Mouse (Mus musculus) left cerebral cortex, postnatal 25 days (tissue): ENCODE measurements around the gene Cib4. TPM values are rescaled to one million over a fixed set of nuclear protein-coding genes. Genes with fewer than 3 reads are reported as not detected.

Source experiments
- DNase-seq, 2 experiments: peaks; one replicate each; pipeline ENCODE4 v3.0.0; 2022; ENCODE audit warnings: low spot score in 2 of 2, mixed read lengths in 1 of 2
- intact Hi-C: fragments of 180-260 bp; cut with DNase I; formaldehyde crosslinking; loops from one replicate; pipeline ENCODE4 v1.15.1; 2025
- total RNA-seq, 2 experiments: library from RNA; stranded (reverse); gene quantifications; 2 replicates each; pipeline ENCODE4 v1.2.3; 2021

The Cib4 gene
- total RNA-seq, result not detected

- DNase-seq, result no peak
- intact Hi-C loops, result no loop called here
Measured at GRCm38 (mm10) chr5:30545698-30546097, at the start of gene Cib4. Cib4 (minus strand) TSS chr5:30545836.

GRCm38 (mm10) chr5:30594953-30595560, 49.4 kb upstream of the Cib4 start:
- intact Hi-C loops, result no loop called here

GRCm38 (mm10) chr5:30593811-30594504, 48.3 kb upstream of the Cib4 start:
- DNase-seq, result no peak
- intact Hi-C loops, result no loop called here

More at GRCm38 (mm10) chr5:30594953-30595560, 49.4 kb upstream of the Cib4 start:
- DNase-seq, result no peak

- intact Hi-C loops, result no loop called here
- DNase-seq, result no peak
Measured at GRCm38 (mm10) chr5:30593360-30593759, 47.7 kb upstream of the Cib4 start.

GRCm38 (mm10) chr5:30592279-30592980, 46.8 kb upstream of the Cib4 start:
- intact Hi-C loops, result no loop called here
- DNase-seq, result no peak

- intact Hi-C loops, result no loop called here
Measured at GRCm38 (mm10) chr5:30591786-30592185, 46.1 kb upstream of the Cib4 start.

GRCm38 (mm10) chr5:30591205-30591731, 45.6 kb upstream of the Cib4 start:
- intact Hi-C loops, result no loop called here
- DNase-seq, result no peak

More at GRCm38 (mm10) chr5:30591786-30592185, 46.1 kb upstream of the Cib4 start:
- DNase-seq, result no peak

- DNase-seq, result no peak
- intact Hi-C loops, result no loop called here
Measured at GRCm38 (mm10) chr5:30590231-30590630, 44.6 kb upstream of the Cib4 start.

GRCm38 (mm10) chr5:30589546-30589945, 43.9 kb upstream of the Cib4 start:
- intact Hi-C loops, result loop anchor here (5.0 kb wide), 2 partner anchors 53 to 72 kb away; no protein-coding TSS in a partner anchor
- no peak for DNase-seq

GRCm38 (mm10) chr5:30589069-30589468, 43.4 kb upstream of the Cib4 start:
- DNase-seq, result no peak
- intact Hi-C loops, result loop anchor here (5.0 kb wide), 2 partner anchors 53 to 72 kb away; no protein-coding TSS in a partner anchor

- intact Hi-C loops, result loop anchor here (5.0 kb wide), 2 partner anchors 54 to 71 kb away; no protein-coding TSS in a partner anchor
- peak; percentile 50 to 55 for DNase-seq
Measured at GRCm38 (mm10) chr5:30588301-30588968, 42.8 kb upstream of the Cib4 start.

- intact Hi-C loops, result loop anchor here (5.0 kb wide), 2 partner anchors 55 to 70 kb away; no protein-coding TSS in a partner anchor
- peak; percentile 35 to 45 for DNase-seq
Measured at GRCm38 (mm10) chr5:30587681-30588300, 42.2 kb upstream of the Cib4 start, which contains the start of gene Kcnk3. Kcnk3 (plus strand) TSS chr5:30588170.

- no peak for DNase-seq
- intact Hi-C loops, result loop anchor here (5.0 kb wide), 2 partner anchors 55 to 70 kb away; no protein-coding TSS in a partner anchor
Measured at GRCm38 (mm10) chr5:30587101-30587500, 41.5 kb upstream of the Cib4 start.

GRCm38 (mm10) chr5:30586616-30587015, 41.0 kb upstream of the Cib4 start:
- intact Hi-C loops, result loop anchor here (5.0 kb wide), 2 partner anchors 56 to 69 kb away; no protein-coding TSS in a partner anchor
- DNase-seq, result no peak

GRCm38 (mm10) chr5:30582017-30582416, 36.4 kb upstream of the Cib4 start:
- no peak for DNase-seq
- intact Hi-C loops, result no loop called here

GRCm38 (mm10) chr5:30580725-30581124, 35.1 kb upstream of the Cib4 start:
- no peak for DNase-seq
- intact Hi-C loops, result no loop called here

- peak in 1 of 2 experiments; percentile 35 for DNase-seq
- intact Hi-C loops, result no loop called here
Measured at GRCm38 (mm10) chr5:30578445-30579080, 32.9 kb upstream of the Cib4 start.

GRCm38 (mm10) chr5:30577654-30578310, 32.1 kb upstream of the Cib4 start:
- peak; percentile 41 to 70 for DNase-seq
- intact Hi-C loops, result no loop called here
